Mouse (Mus musculus): ENCODE results near the gene Neb.

DNA sequence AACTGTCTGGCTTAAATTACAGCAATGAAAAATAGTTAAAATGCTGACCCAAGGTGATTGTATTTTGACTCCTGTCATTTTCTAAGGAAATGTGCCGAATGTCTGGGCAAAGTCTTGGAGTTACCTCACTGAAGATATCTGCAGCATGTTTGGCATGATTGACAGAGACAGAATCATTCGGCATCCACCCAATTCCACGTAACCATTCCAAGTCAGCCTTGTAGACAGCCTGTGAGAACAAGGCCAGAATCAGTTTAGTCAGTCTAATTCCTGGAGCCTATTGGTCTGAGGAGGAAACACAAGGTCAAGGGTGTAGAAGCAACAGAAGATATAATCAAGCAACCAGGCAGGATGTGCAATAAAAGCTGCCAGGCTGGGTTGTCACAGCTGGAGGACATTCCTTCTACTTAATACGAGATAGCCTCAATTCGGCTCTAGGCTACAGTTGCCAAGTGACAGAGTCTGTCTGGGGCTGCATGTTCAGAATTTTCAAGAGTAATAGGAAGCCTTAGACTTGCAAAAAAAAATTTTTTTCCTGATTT lies 166.8 kb downstream of the Neb start:
- no peak for TF ChIP-seq CTCF (IDR thresholded peaks at IDR 0.05; ENCODE audit: control insufficient read depth, insufficient read depth, insufficient replicate concordance, low read depth, low read length)
- TF ChIP-seq POLR2A (IDR thresholded peaks at IDR 0.05; ENCODE audit: control insufficient read depth, low read depth, low read length), result no peak

Measured in testis, adult 2 months (tissue).